Mouse (Mus musculus) lung, embryonic 16.5 days (tissue): ENCODE results near the gene 4930539E08Rik. TPM values are rescaled to one million over a fixed set of nuclear protein-coding genes. Genes with fewer than 3 reads are reported as not detected.

ENCODE experiments used
- ATAC-seq: fragments of 200-750 bp; cut with Nextera tagmentation; 2 replicates; pipeline ENCODE4 v1.8.0; 2017; ENCODE audit warnings: low read depth, mild to moderate bottlenecking, moderate library complexity
- H3K27ac ChIP-seq: fragments of 300-500 bp; sonication (generic); 2 replicates; pipeline ENCODE4 v1.5.1; 2014; ENCODE audit warnings: mild to moderate bottlenecking, control low read depth, low read length
- H3K27me3 ChIP-seq: fragments of 300-500 bp; sonication (generic); 2 replicates; pipeline ENCODE4 v1.6.1; 2014; ENCODE audit warnings: low read depth, low read length, mixed read lengths; ENCODE audit not compliant: control insufficient read depth, insufficient read depth
- H3K36me3 ChIP-seq: fragments of 300-500 bp; sonication (generic); 2 replicates; pipeline ENCODE4 v1.6.1; 2014; ENCODE audit warnings: low read length; ENCODE audit not compliant: control insufficient read depth, insufficient read depth
- H3K4me1 ChIP-seq: fragments of 300-500 bp; sonication (generic); replicated peaks from 2 replicates; pipeline ENCODE4 v1.6.1; 2014; ENCODE audit warnings: low read length, mixed read lengths; ENCODE audit not compliant: control insufficient read depth, insufficient read depth
- H3K4me2 ChIP-seq: fragments of 300-500 bp; sonication (generic); 2 replicates; pipeline ENCODE4 v1.6.1; 2014; ENCODE audit warnings: low read depth, low read length, control low read depth
- H3K4me3 ChIP-seq: fragments of 300-500 bp; sonication (generic); 2 replicates; pipeline ENCODE4 v1.5.1; 2014; ENCODE audit warnings: mild to moderate bottlenecking, low read length, control low read depth
- H3K9ac ChIP-seq: fragments of 300-500 bp; sonication (generic); 2 replicates; pipeline ENCODE4 v1.6.1; 2014; ENCODE audit warnings: low read length, control low read depth
- H3K9me3 ChIP-seq: fragments of 300-500 bp; sonication (generic); 2 replicates; pipeline ENCODE4 v1.6.1; 2016; ENCODE audit warnings: low read length; ENCODE audit not compliant: control insufficient read depth
- WGBS: fragments of 180-500 bp; shearing (Covaris S2); extraction: QIAGEN DNeasy Blood & Tissue Kit; methylation state at CpG from one replicate; pipeline ENCODE4 v1.1.7; 2014; 5-methylcytosine and 5-hydroxymethylcytosine counted together
- polyA plus RNA-seq: library from polyadenylated mRNA; unstranded; fragments of >200 nt; fragmentation: Nextera tagmentation; extraction: Ambion mirVana; gene quantifications from 2 replicates; pipeline ENCODE4 v1.2.1, GENCODE M21; 2015

Gene 4930539E08Rik
- 0.08 and 0.40 TPM in 2 replicates for polyA plus RNA-seq

GRCm38 (mm10) chr17:28915060-28915628 is at the start of gene 4930539E08Rik:
Gene 4930539E08Rik (minus strand): TSS chr17:28915324.
- H3K9me3 ChIP-seq, result no peaks in the 10 kb centered on the region
- no peaks in the 10 kb centered on the region for H3K4me1 ChIP-seq
- H3K9ac ChIP-seq, result no peak within 1 kb of the TSS
- H3K27me3 ChIP-seq, result no peaks in the 10 kb centered on the region; the same call in 1 of the 2 replicates
- ATAC-seq, result no peak
- no peak within 1 kb of the TSS for H3K4me2 ChIP-seq
- H3K4me3 ChIP-seq, result no peak within 1 kb of the TSS
- 66% methylated on average over 12 of the region's 12 CpGs for WGBS
- no peak within 1 kb of the TSS for H3K27ac ChIP-seq
- no peaks in the 10 kb centered on the region for H3K36me3 ChIP-seq

- Histone ChIP-seq H3K4me3 (no peak overlapping the region), H3K4me2 (no peak overlapping the region), H3K4me1 (no peaks in the 10 kb centered on the region), H3K27me3 (no peaks in the 10 kb centered on the region), H3K9ac (no peak overlapping the region), H3K9me3 (no peaks in the 10 kb centered on the region), H3K36me3 (peaks cover 54% of the 10 kb centered on the region), H3K27ac (no peak overlapping the region)
- 82% methylated on average over 10 of the region's 10 CpGs for WGBS
- no peak for ATAC-seq
These were observed 46.5 kb upstream of the 4930539E08Rik start for GRCm38 (mm10) chr17:28961596-28961995.

- H3K27ac ChIP-seq, result no peak overlapping the region
- H3K9me3 ChIP-seq, result no peaks in the 10 kb centered on the region
- H3K36me3 ChIP-seq, result peaks cover 44% of the 10 kb centered on the region
- no peak for ATAC-seq
- 40% methylated on average over 10 of the region's 10 CpGs for WGBS
- H3K4me1 ChIP-seq, result no peaks in the 10 kb centered on the region
- H3K4me3 ChIP-seq, result no peak overlapping the region
- no peaks in the 10 kb centered on the region for H3K27me3 ChIP-seq
- no peak overlapping the region for H3K4me2 ChIP-seq
- no peak overlapping the region for H3K9ac ChIP-seq
These were observed 45.5 kb upstream of the 4930539E08Rik start for GRCm38 (mm10) chr17:28960597-28960996.

GRCm38 (mm10) chr17:28954416-28954815 is 39.3 kb upstream of the 4930539E08Rik start:
- H3K27ac ChIP-seq, result no peak overlapping the region
- peaks cover 14% of the 10 kb centered on the region for H3K4me1 ChIP-seq
- no peak for ATAC-seq
- H3K4me3 ChIP-seq, result no peak overlapping the region
- peaks cover 5% of the 10 kb centered on the region; the same call in 1 of the 2 replicates for H3K36me3 ChIP-seq
- 93% methylated on average over 9 of the region's 9 CpGs for WGBS
- no peaks in the 10 kb centered on the region for H3K9me3 ChIP-seq
- H3K27me3 ChIP-seq, result no peaks in the 10 kb centered on the region
- H3K4me2 ChIP-seq, result no peak overlapping the region
- H3K9ac ChIP-seq, result no peak overlapping the region

- peak overlapping the region; percentile 88 for H3K27ac ChIP-seq
- H3K4me2 ChIP-seq, result peak overlapping the region; percentile 60
- H3K9me3 ChIP-seq, result no peaks in the 10 kb centered on the region
- peaks cover 5% of the 10 kb centered on the region; the same call in 1 of the 2 replicates for H3K36me3 ChIP-seq
- peak overlapping the region; percentile 83 for H3K9ac ChIP-seq
- H3K27me3 ChIP-seq, result no peaks in the 10 kb centered on the region
- H3K4me1 ChIP-seq, result peaks cover 14% of the 10 kb centered on the region
- no peak for ATAC-seq
- peak overlapping the region; percentile 75 for H3K4me3 ChIP-seq
- WGBS, result 1% methylated on average over 9 of the region's 9 CpGs
These were observed 38.1 kb upstream of the 4930539E08Rik start for GRCm38 (mm10) chr17:28953251-28953650.

GRCm38 (mm10) chr17:28951831-28952799 is 37.0 kb upstream of the 4930539E08Rik start, which contains the start of gene Kctd20:
Gene Kctd20 (plus strand): TSS chr17:28951950.
- Histone ChIP-seq H3K9ac (peak within 1 kb of the TSS; percentile 83), H3K4me2 (peak within 1 kb of the TSS; percentile 68), H3K4me3 (peak within 1 kb of the TSS; percentile 75), H3K36me3 (no peaks in the 10 kb centered on the region), H3K27me3 (no peaks in the 10 kb centered on the region), H3K9me3 (peaks cover 4% of the 10 kb centered on the region), H3K27ac (peak within 1 kb of the TSS; percentile 88), H3K4me1 (peaks cover 14% of the 10 kb centered on the region)
- peak; percentile 96 for ATAC-seq
- WGBS, result under 1% methylated on average over 72 of the region's 80 CpGs

GRCm38 (mm10) chr17:28950751-28951150 is 35.6 kb upstream of the 4930539E08Rik start:
- H3K27ac ChIP-seq, result no peak overlapping the region
- 61% methylated on average over 4 of the region's 4 CpGs for WGBS

GRCm38 (mm10) chr17:28948661-28949060 is 33.5 kb upstream of the 4930539E08Rik start:
- H3K4me3 ChIP-seq, result no peak overlapping the region
- no peaks in the 10 kb centered on the region for H3K36me3 ChIP-seq
- H3K27me3 ChIP-seq, result no peaks in the 10 kb centered on the region
- no peak overlapping the region for H3K27ac ChIP-seq
- H3K4me1 ChIP-seq, result peaks cover 8% of the 10 kb centered on the region
- H3K4me2 ChIP-seq, result no peak overlapping the region
- 44% methylated on average over 4 of the region's 4 CpGs for WGBS
- ATAC-seq, result no peak
- H3K9me3 ChIP-seq, result peaks cover 4% of the 10 kb centered on the region
- no peak overlapping the region for H3K9ac ChIP-seq

More at GRCm38 (mm10) chr17:28950751-28951150, 35.6 kb upstream of the 4930539E08Rik start:
- no peak overlapping the region for H3K9ac ChIP-seq
- H3K4me3 ChIP-seq, result no peak overlapping the region
- peaks cover 14% of the 10 kb centered on the region for H3K4me1 ChIP-seq
- peaks cover 4% of the 10 kb centered on the region for H3K9me3 ChIP-seq
- no peaks in the 10 kb centered on the region for H3K36me3 ChIP-seq
- no peak for ATAC-seq
- no peaks in the 10 kb centered on the region for H3K27me3 ChIP-seq
- no peak overlapping the region for H3K4me2 ChIP-seq
